In genomic region chr4:70227667-70228066, GRCm38 (mm10) we compare ENCODE assay signal across 28 mouse cellular contexts.
A peak's percentile ranks its signal among the peaks of the same experiment; 100 is the strongest.
DNase-seq lines count a peak whose midpoint lies in the region; ATAC-seq and TF ChIP-seq lines count a peak whose summit lies in the region.
"Had no signal": no experiment of that assay in that cellular context is flagged by ENCODE, and none has a peak within 500 bp of the region (broad histone marks: within the 10 kb centered on the region; RNA-seq: fewer than 3 reads in every experiment).

No protein-coding gene starts in this region.

- peaks cover 36% of the 10 kb centered on the region; the same call in 1 of the 2 replicates for H3K36me3 ChIP-seq in kidney, embryonic 14.5 days (ENCODE audit: control insufficient read depth, insufficient read depth, low read length)
- peaks cover 76% of the 10 kb centered on the region for H3K36me3 ChIP-seq in kidney, embryonic 15.5 days
- H3K36me3 ChIP-seq in lung, embryonic 16.5 days (ENCODE audit: control insufficient read depth, insufficient read depth, low read length): peaks cover 9% of the 10 kb centered on the region
- no peaks in the 10 kb centered on the region for H3K36me3 ChIP-seq in lung, postnatal 0 days (ENCODE audit: insufficient read depth, low read length)

- no peak overlapping the region for H3K4me2 ChIP-seq in kidney, embryonic 14.5 days (replicated peaks; ENCODE audit: low read depth, low read length)
- H3K4me2 ChIP-seq in kidney, embryonic 15.5 days: no peak overlapping the region
- H3K4me2 ChIP-seq in lung, embryonic 16.5 days (ENCODE audit: low read depth, low read length): no peak overlapping the region
- no peak overlapping the region for H3K4me2 ChIP-seq in lung, postnatal 0 days (replicated peaks; ENCODE audit: low read depth, low read length)
- H3K4me2 ChIP-seq: heart, embryonic 12.5 days; hindbrain, embryonic 15.5 days; midbrain, embryonic 11.5 days; neural tube, embryonic 13.5 days had no signal

- WGBS in kidney, embryonic 14.5 days: 81% methylated on average over 3 of the region's 3 CpGs
- WGBS in kidney, embryonic 15.5 days: 68% methylated on average over 3 of the region's 3 CpGs
- WGBS in lung, embryonic 16.5 days: 73% methylated on average over 3 of the region's 3 CpGs
- WGBS in lung, postnatal 0 days: 78% methylated on average over 3 of the region's 3 CpGs

- H3K4me1 ChIP-seq in kidney, embryonic 14.5 days (ENCODE audit: control insufficient read depth, insufficient read depth, low read length): no peaks in the 10 kb centered on the region
- no peaks in the 10 kb centered on the region for H3K4me1 ChIP-seq in kidney, embryonic 15.5 days
- H3K4me1 ChIP-seq in lung, embryonic 16.5 days (replicated peaks; ENCODE audit: control insufficient read depth, insufficient read depth, low read length): no peaks in the 10 kb centered on the region
- no peaks in the 10 kb centered on the region for H3K4me1 ChIP-seq in lung, postnatal 0 days (ENCODE audit: insufficient read depth, low read depth, low read length)
- H3K4me1 ChIP-seq: heart, embryonic 12.5 days; hindbrain, embryonic 10.5 days; hindbrain, embryonic 15.5 days had no signal

- no peak for TF ChIP-seq CTCF in lung, postnatal 0 days (IDR thresholded peaks at IDR 0.05)

- ATAC-seq in kidney, embryonic 14.5 days (ENCODE audit: low FRiP score, low TSS enrichment): peak; percentile 30
- no peak; the same call in 1 of the 2 replicates for ATAC-seq in kidney, embryonic 15.5 days (replicated peaks; ENCODE audit: low FRiP score)
- ATAC-seq in lung, embryonic 16.5 days (ENCODE audit: low read depth): peak; percentile 60; the same call in 1 of the 2 replicates
- no peak for ATAC-seq in lung, postnatal 0 days
- ATAC-seq: inflammation-experienced regulatory T-cells, adult 6 months; midbrain, embryonic 16.5 days had no signal

- H3K27me3 ChIP-seq in kidney, embryonic 14.5 days (ENCODE audit: control insufficient read depth, insufficient read depth, low read length): no peaks in the 10 kb centered on the region
- no peaks in the 10 kb centered on the region for H3K27me3 ChIP-seq in kidney, embryonic 15.5 days
- H3K27me3 ChIP-seq in lung, embryonic 16.5 days (ENCODE audit: control insufficient read depth, insufficient read depth, low read depth, low read length): no peaks in the 10 kb centered on the region
- no peaks in the 10 kb centered on the region for H3K27me3 ChIP-seq in lung, postnatal 0 days (replicated peaks; ENCODE audit: insufficient read depth, low read length)
- H3K27me3 ChIP-seq: CH12.LX; heart, embryonic 12.5 days; hindbrain, embryonic 15.5 days; neural tube, embryonic 13.5 days had no signal

- no peak overlapping the region for H3K9ac ChIP-seq in kidney, embryonic 14.5 days (ENCODE audit: low read depth, low read length)
- no peak overlapping the region for H3K9ac ChIP-seq in kidney, embryonic 15.5 days
- H3K9ac ChIP-seq in lung, embryonic 16.5 days (ENCODE audit: low read length): no peak overlapping the region
- H3K9ac ChIP-seq in lung, postnatal 0 days (replicated peaks; ENCODE audit: low read depth): no peak overlapping the region
- H3K9ac ChIP-seq: heart, embryonic 12.5 days; hindbrain, embryonic 15.5 days; liver, embryonic 14.5 days; neural tube, embryonic 13.5 days had no signal

- no peak for TF ChIP-seq EP300 in lung, postnatal 0 days (IDR thresholded peaks at IDR 0.05)

- no peaks in the 10 kb centered on the region for H3K9me3 ChIP-seq in kidney, embryonic 14.5 days (ENCODE audit: control insufficient read depth, low read length)
- no peaks in the 10 kb centered on the region for H3K9me3 ChIP-seq in kidney, embryonic 15.5 days (replicated peaks)
- H3K9me3 ChIP-seq in lung, embryonic 16.5 days (ENCODE audit: control insufficient read depth, low read length): no peaks in the 10 kb centered on the region
- no peaks in the 10 kb centered on the region for H3K9me3 ChIP-seq in lung, postnatal 0 days (ENCODE audit: low read length)
- H3K9me3 ChIP-seq: heart, embryonic 12.5 days; hindbrain, embryonic 10.5 days; hindbrain, embryonic 15.5 days; neural tube, embryonic 13.5 days had no signal

- H3K4me3 ChIP-seq in kidney, embryonic 14.5 days (ENCODE audit: low read length): no peak overlapping the region
- no peak overlapping the region for H3K4me3 ChIP-seq in kidney, embryonic 15.5 days (replicated peaks)
- H3K4me3 ChIP-seq in lung, embryonic 16.5 days (ENCODE audit: low read length): no peak overlapping the region
- H3K4me3 ChIP-seq in lung, postnatal 0 days (ENCODE audit: low read depth, low read length): no peak overlapping the region
- H3K4me3 ChIP-seq: erythroblast, embryonic 14.5 days; heart, embryonic 12.5 days; hindbrain, embryonic 10.5 days; hindbrain, embryonic 15.5 days; neural tube, embryonic 13.5 days had no signal

- peak; percentile 23 for DNase-seq in adrenal gland, postnatal 14 days
- no peak for DNase-seq in adrenal gland, postnatal 4 days (ENCODE audit: low spot score in 2 of 2)
- no peak for DNase-seq in lung, postnatal 0 days (ENCODE audit: low spot score)
- DNase-seq in Muller cell, postnatal 12 days (ENCODE audit: inconsistent ontology term): no peak
- DNase-seq: adrenal gland, postnatal 10 days; cerebellum, adult 2 months; cerebellum, postnatal 14 days; gastrocnemius, postnatal 10 days; heart, postnatal 10 days; kidney, adult 11 months; liver; retina, postnatal 1 day; right cerebral cortex, postnatal 14 days; thymus, postnatal 14 days had no signal

- no peak overlapping the region for H3K27ac ChIP-seq in kidney, embryonic 14.5 days (ENCODE audit: low read depth, low read length)
- no peak overlapping the region for H3K27ac ChIP-seq in kidney, embryonic 15.5 days
- no peak overlapping the region for H3K27ac ChIP-seq in lung, embryonic 16.5 days (ENCODE audit: low read length)
- H3K27ac ChIP-seq in lung, postnatal 0 days (ENCODE audit: low read length): no peak overlapping the region
- H3K27ac ChIP-seq: hindbrain, embryonic 10.5 days; hindbrain, embryonic 15.5 days; kidney, postnatal 0 days; liver, embryonic 14.5 days; neural tube, embryonic 13.5 days had no signal

Comparison
In these comparisons a context has a peak if more than half of its experiments do, and no peak if none do; other contexts are left out.
1. ATAC-seq: peak in kidney, embryonic 14.5 days (single experiment) and lung, embryonic 16.5 days (single experiment); none in kidney, embryonic 15.5 days (single experiment) and lung, postnatal 0 days (single experiment).